Mouse (Mus musculus): Measurements from ENCODE around the gene Mpped2. TPM values are rescaled to one million over a fixed set of nuclear protein-coding genes. Genes with fewer than 3 reads are reported as not detected.

Mpped2 gene
- polyA plus RNA-seq, 1 experiment, result not detected

DNA sequence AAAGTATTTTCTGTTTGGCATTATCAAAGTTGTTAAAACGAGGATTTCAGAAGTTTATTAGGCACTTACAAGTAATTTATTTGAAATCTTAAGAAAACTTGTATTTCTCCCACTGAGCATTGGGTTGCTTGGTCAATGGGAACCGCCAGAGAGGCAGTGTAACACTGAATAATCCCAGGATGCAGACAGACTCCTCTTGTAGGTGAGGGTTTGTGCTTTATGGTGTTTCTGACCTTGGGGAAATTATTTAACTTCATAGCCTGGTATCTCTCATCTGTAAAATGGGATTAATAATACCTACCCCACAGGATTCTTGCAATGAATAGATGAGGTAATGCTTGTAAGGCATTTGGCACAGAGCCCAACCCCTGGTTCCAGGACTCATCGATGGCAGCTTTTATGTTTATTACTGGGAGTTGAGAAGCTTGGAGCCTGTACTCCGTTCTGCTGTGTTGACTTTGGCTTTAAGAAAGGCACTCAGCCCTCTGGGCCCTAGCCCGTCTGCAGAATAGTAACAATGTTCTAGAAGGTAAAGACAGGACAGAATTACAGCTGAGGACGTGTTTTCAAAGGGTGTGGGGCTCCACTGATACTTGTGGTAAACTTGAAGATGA lies 37.0 kb downstream of the Mpped2 start:
- TF ChIP-seq GATA1 (IDR thresholded peaks at IDR 0.05; ENCODE audit: low read length), result no peak

DNA sequence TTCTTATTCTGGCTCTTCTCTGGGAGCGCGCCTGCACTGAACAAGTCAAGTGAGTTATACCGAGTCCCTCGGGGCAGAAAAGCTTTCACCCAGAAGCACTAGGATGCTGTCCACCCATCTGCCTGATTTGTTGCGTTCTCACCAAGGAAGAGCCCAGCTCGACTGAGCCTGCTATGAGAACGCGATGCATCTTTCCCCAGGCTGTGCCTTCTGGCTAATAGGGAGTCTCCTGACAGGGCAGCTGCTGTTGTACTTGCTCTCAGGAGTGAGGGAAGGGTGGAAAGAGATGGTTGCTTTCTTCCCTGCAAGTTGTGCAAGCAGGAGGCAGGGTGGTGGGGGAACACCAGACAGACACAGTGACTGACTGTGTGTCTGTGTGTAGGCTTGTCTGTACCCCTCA lies 37.5 kb downstream of the Mpped2 start:
- TF ChIP-seq GATA1 (IDR thresholded peaks at IDR 0.05; ENCODE audit: low read length), result no peak

DNA sequence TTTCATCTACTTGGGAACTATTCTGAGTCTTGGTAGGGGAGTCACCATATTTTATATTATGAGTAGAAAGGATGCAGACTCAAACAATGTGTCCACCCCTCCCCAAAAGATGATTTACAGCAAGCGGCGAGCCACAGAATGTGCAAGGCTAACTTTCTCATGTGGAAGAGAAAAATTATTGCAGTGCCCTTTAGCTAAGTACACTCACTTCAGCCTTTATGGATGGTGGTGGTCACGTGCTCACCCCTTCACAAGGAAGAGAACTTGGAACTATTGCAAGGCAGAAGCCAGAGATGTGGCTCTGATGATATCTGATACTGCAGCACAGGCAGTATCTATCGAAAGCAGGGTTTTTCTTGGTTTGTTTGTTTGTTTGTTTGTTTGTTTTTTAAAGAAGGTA lies 38.4 kb downstream of the Mpped2 start:
- TF ChIP-seq GATA1 (IDR thresholded peaks at IDR 0.05; ENCODE audit: low read length), result no peak

DNA sequence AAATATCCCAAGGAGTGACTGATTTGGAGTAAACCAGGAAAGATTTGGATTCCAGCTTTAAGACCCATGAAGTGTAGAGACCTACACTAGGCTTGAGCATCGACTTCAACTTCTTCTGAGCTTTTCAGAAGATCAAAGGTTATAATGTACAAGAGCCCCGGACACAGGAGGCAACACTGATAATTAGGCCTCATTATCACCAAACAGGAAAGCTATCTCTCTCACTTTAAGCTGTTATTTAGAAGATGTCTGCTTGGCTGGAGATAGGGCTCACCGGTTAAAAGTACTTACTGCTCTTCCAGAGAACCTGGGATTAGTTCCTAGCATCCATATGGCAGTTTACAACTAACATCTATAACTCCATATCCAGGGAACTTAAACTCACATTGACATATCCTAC lies 39.1 kb downstream of the Mpped2 start:
- no peak for TF ChIP-seq GATA1 (IDR thresholded peaks at IDR 0.05; ENCODE audit: low read length)

DNA sequence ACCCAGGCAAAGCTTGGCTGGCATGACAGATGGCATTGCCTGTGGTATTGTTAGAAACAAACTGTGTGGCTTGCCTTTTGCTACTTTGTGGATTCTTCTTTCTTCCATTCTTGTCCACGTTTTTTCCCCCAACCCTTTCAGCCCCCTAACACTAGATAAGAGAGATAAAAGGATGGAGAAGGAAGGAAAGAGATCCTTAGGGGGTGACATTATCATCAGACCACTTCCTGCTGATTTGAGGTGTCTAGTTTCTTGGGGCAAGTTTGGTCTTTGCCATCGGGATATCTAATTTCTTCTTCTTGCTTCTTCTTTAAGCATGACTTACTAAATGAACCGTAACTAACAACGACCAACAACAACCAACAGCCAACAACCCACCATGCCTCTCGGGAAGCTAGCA lies 40.3 kb downstream of the Mpped2 start:
- TF ChIP-seq GATA1 (IDR thresholded peaks at IDR 0.05; ENCODE audit: low read length), result no peak

DNA sequence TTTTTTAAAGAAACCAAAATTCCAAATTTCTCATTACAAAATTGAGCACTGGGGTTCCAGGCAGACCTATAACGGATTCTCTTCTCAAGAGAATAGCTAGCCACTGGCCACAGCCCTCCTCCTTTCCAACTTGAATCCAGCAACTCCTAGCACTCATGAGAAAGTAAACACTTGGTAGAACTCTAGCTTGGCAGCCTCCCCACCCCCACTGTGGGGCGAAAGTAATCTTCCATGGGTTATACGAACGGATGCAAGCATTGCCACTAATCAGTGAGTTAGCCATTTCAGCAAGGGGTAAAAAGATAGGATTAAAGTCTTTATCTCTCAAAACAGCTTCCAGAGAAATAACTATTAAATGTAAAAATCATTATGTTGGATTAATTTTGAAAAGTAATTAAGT lies 40.9 kb downstream of the Mpped2 start:
- TF ChIP-seq GATA1 (IDR thresholded peaks at IDR 0.05; ENCODE audit: low read length), result peak; percentile 31

DNA sequence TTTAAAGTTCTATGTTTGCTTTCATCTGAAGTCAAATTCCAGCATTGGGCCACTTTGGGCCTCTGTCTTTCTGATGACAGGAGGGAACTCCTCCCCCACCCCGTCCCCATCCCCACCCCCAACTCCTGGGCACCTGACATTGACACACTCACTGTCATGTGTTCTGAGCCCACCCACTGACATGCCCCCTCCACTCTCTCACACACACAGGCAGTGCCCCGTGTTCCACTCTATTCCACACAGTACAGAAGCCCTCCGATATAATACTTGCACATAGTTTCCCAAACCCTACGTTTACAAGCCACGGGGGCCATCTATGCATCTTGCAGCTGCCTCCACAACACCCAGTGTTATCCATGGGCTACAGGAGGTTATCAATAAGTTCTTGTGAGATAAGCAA lies 42.1 kb downstream of the Mpped2 start:
- TF ChIP-seq GATA1 (IDR thresholded peaks at IDR 0.05; ENCODE audit: low read length), result no peak

DNA sequence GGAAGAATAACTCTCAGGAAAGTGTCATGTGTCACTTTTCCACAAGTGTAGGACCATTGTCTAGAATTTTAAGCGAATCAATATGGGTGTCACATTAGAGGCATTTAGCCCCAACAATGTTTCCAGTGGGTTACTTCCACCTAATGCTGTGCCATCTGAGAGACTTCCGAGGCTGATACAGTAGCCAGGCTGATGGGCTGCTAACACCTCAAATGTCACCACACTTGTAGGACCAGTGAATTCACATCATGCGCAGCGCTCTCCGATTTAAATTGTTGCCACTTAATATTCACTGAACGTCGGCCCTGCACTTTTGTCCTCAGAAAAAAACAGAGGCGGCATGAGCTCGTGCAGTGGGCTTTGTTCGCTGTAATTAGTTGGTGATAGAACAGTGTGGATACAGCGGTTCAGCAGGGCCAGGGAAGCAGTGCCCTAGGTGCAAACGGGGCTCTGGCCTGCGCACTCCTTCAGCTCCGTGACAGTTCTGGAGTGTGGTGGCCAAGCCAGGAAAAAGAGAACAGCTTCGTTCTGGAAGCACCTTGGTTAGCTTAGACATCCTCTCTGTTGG lies 42.8 kb downstream of the Mpped2 start:
- TF ChIP-seq GATA1 (IDR thresholded peaks at IDR 0.05; ENCODE audit: low read length), result no peak

DNA sequence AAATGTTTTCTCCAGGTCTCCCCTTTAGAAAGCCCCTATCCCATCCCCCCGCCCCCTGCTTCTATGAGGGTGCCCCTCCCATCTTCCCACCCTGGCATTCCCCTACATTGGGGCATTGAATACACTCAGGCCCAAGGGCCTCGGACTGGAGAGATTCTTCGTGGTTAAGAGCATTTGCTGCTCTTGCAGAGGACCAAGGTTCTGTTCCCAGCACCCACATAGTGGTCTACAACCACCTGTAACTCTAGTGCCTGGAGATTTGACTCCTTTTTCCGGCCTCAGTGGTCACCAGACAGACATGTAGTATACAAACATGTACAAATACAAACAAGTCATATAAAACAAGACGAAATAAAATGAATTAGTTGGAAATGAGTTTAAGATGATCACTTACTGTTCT lies 45.9 kb downstream of the Mpped2 start:
- TF ChIP-seq GATA1 (IDR thresholded peaks at IDR 0.05; ENCODE audit: low read length), result no peak

DNA sequence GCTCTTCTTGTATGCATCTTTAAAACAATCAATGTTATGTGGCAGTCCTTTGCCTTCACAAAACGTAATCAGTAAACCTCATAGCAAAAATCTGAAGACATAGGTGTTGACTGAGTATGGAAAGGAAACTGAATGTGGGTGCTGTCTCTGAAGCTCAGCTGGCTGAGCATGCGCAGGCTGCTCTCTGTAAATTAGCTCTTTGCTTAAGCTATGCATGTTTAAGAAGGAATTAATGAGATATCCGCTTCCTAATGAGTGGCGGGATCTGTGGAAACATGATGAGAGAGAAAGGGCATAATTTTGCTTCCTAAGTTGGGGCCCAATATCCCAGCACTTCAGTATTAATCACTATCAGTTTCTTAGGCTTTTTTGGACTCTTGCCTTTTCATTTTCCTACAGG lies 51.0 kb downstream of the Mpped2 start:
- TF ChIP-seq GATA1 (IDR thresholded peaks at IDR 0.05; ENCODE audit: low read length), result no peak

DNA sequence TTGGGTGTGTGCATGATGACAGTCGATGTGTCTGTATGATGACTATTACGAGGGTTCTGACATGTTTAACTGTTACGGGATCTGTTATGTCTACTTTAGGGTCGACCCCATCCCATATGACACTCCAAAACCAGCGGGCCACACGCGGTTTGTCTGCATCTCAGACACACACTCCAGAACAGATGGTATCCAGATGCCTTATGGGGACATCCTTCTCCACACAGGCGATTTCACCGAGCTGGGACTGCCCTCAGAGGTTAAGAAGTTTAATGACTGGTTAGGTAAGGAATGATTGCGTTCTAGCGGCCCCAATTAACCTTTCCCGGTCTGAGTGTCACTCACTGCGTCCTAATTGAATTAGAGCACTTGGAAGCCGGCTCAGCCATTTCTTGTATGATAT lies 51.5 kb downstream of the Mpped2 start:
- TF ChIP-seq GATA1 (IDR thresholded peaks at IDR 0.05; ENCODE audit: low read length), result no peak

DNA sequence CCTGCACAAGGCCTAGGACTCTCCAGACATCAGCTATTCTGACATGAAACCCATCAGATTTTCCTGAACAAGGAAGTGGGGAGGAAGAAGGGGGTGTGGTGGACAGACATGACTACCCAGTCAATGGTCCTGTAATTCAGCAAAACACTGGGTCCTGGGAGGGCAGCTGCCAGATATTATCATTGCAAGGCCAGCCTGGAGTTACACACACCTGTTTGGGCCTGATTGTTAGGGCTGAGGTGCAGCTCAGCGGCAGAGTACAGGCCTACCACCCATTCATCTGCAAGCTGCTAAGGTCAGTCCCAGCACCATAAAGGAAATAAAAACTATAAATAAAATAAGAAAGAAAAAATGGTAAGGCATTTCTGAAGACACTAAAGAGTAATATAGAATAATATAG lies 52.3 kb downstream of the Mpped2 start:
- no peak for TF ChIP-seq GATA1 (IDR thresholded peaks at IDR 0.05; ENCODE audit: low read length)

DNA sequence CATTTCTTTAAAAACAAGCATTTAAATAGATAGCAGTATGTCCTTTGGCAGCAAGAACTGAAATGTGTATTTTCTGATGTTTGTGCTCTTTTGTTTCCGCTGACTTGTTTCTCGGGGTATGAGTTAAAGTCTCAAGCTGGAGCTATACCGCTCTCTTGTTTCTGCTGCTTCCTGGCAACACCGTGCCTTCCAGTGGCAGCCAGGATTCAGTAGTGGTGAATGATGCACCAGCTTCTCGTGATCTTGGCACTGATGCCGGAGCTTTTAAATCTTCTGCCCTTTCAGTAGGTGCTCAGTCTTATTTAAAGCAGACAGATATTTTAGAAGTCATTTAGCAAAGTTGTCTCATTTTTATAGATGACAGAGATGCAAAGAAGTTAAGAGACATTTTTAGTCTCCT lies 53.1 kb downstream of the Mpped2 start:
- no peak for TF ChIP-seq GATA1 (IDR thresholded peaks at IDR 0.05; ENCODE audit: low read length)

DNA sequence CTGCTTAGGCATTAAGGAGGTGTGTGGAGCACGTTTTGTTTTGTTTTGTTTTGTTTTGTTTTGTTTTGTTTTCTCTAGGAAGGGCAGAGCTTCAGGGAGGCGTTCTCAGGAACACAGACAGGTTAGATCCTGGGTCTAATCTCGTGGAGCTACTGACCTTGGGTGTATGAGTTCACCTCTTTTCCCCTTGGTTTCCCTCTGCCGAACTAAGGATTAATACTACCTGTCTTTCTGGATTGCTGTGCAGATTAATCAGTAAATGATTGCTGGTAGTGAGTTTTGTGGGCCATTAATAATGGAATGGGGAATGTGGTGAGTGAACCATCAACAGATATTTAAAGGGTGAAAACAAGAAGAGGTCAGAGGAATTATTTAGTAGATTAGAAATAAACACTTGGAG lies 53.8 kb downstream of the Mpped2 start:
- no peak for TF ChIP-seq GATA1 (IDR thresholded peaks at IDR 0.05; ENCODE audit: low read length)

DNA sequence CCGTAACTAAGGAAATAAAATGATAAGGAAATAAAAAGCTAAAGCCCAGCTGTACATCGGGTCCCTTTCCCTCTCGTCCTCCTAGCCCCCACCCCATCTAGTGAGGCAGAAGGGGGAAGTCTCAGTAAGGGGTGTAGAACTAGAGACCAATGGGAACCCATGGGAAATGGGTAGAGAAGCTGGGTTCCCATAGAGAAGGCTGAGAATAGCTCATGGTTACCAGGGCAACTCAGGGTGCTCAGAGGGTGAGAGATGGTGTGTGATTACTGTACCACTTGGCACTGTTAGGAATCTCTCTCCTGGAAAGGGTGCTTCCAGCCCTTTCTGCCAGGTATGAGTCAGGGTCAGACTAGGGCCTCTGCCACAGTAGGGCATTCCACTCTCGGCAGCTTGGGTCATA lies 54.3 kb downstream of the Mpped2 start:
- no peak for TF ChIP-seq GATA1 (IDR thresholded peaks at IDR 0.05; ENCODE audit: low read length)

DNA sequence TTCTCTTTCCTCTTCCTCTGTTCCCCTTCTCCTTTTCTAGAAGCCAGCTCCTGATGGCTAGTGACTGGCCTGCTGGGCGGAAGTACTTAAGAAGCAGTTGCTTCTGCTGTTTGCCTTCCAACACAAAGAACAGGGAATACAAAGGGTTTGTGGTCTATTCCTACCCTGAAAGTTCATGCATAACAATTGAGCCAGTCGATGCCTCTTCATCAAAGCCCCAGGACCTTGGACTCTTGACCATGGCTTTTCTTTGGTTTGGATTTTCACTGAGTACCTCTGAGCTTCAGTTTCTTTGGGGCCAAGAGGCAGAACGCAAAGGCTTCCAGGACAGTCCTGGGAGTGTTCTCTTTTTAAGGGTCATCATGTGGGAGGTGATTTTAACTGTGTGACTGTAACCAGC lies 57.8 kb downstream of the Mpped2 start:
- no peak for TF ChIP-seq GATA1 (IDR thresholded peaks at IDR 0.05; ENCODE audit: low read length)

DNA sequence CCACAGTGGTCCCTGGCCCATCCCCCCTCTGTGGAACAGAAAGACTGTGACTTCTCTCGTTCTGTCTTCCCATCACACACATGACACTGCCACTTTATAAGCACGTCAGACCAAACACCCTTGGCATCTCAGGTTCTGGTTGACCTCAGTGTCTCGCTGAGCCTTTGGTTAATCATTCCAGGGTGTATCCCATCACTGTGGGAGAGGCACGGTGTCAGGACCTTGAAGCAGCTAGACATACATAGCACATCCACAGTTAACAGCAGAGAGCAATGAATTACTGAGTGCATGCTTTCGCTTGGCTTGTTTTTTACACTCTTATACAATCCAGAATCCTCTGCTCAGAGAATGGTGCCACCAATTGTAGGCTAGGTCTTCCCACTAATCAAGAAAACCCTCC lies 60.6 kb downstream of the Mpped2 start:
- no peak for TF ChIP-seq GATA1 (IDR thresholded peaks at IDR 0.05; ENCODE audit: low read length)

DNA sequence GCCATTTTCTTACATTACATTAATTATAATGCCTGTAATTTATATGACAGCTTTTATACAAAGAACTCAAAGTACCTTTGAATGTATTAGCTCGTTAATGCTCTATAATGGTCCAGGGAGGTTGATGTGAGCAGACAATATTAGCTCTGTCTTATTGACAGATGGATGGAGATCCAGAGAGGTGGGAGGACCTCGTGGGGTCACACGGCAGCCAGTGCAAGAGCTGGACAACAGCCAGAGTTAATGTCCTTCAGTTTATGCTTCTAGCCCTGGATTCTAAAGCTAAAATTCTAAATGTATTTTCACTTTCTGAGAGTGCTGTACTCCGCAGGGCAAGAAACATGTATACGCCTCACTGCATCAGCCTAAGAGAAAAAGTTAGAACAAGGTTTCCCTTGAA lies 61.6 kb downstream of the Mpped2 start:
- no peak for TF ChIP-seq GATA1 (IDR thresholded peaks at IDR 0.05; ENCODE audit: low read length)
